Mouse (Mus musculus) G1E-ER4 (cell line): ENCODE measurements around the gene Jtb. TPM values are rescaled to one million over a fixed set of nuclear protein-coding genes. Genes with fewer than 3 reads are reported as not detected.

Experiments
- GATA1 ChIP-seq: IDR thresholded peaks from one replicate; pipeline ENCODE4 v1.8.0; 2012; ENCODE audit warnings: low read length, inconsistent platforms
- polyA plus RNA-seq: library from polyadenylated mRNA; stranded (reverse); fragments of >175 nt; gene quantifications from 2 replicates; pipeline ENCODE4 v1.2.3, GENCODE M21; 2012

Jtb gene
- 86.1 and 122 TPM in 2 replicates for polyA plus RNA-seq

- TF ChIP-seq GATA1 = no peak
Observed at GRCm38 (mm10) chr3:90231507-90232333, at the start of gene Jtb. Jtb (plus strand) TSS chr3:90231597.

GRCm38 (mm10) chr3:90183581-90183980 lies 47.8 kb upstream of the Jtb start:
- TF ChIP-seq GATA1 = no peak

GRCm38 (mm10) chr3:90190859-90191510 lies 40.4 kb upstream of the Jtb start:
- TF ChIP-seq GATA1 = no peak

- TF ChIP-seq GATA1 = no peak
Observed at GRCm38 (mm10) chr3:90194759-90195158, 36.6 kb upstream of the Jtb start.

GRCm38 (mm10) chr3:90195644-90196043 lies 35.8 kb upstream of the Jtb start:
- TF ChIP-seq GATA1 = no peak

GRCm38 (mm10) chr3:90197548-90197947 lies 33.8 kb upstream of the Jtb start:
- no peak for TF ChIP-seq GATA1

GRCm38 (mm10) chr3:90202884-90203283 lies 28.5 kb upstream of the Jtb start:
- no peak for TF ChIP-seq GATA1

- TF ChIP-seq GATA1 = no peak
Observed at GRCm38 (mm10) chr3:90203619-90204018, 27.8 kb upstream of the Jtb start.

GRCm38 (mm10) chr3:90204582-90204981 lies 26.8 kb upstream of the Jtb start:
- no peak for TF ChIP-seq GATA1

GRCm38 (mm10) chr3:90208662-90209061 lies 22.7 kb upstream of the Jtb start:
- TF ChIP-seq GATA1 = no peak

GRCm38 (mm10) chr3:90209908-90210566 lies 21.4 kb upstream of the Jtb start:
- TF ChIP-seq GATA1 = no peak

- TF ChIP-seq GATA1 = no peak
Observed at GRCm38 (mm10) chr3:90211475-90212398, 19.7 kb upstream of the Jtb start.

- no peak for TF ChIP-seq GATA1
Observed at GRCm38 (mm10) chr3:90212723-90213122, 18.7 kb upstream of the Jtb start.

GRCm38 (mm10) chr3:90213377-90213866 lies 18.0 kb upstream of the Jtb start, which contains the start of the genes Rps27 and Rab13:
Rps27 (minus strand) TSS chr3:90213651.
Rab13 (plus strand) TSS chr3:90213695.
- no peak for TF ChIP-seq GATA1
